Mouse (Mus musculus): ENCODE data around the gene Dio3. TPM values are rescaled to one million over a fixed set of nuclear protein-coding genes. Genes with fewer than 3 reads are reported as not detected.

Gene Dio3
- not detected in 2 replicates for polyA plus RNA-seq (2014; fragmentation: Nextera tagmentation; extraction: Ambion mirVana)

GRCm38 (mm10) chr12:110278853-110279252 lies at the start of gene Dio3:
Gene Dio3 (plus strand): TSS chr12:110279068.
- WGBS = under 1% methylated on average over 31 of the region's 34 CpGs
- H3K4me1 ChIP-seq (ENCODE audit: control insufficient read depth, insufficient read depth, low read length) = peaks cover 9% of the 10 kb centered on the region

GRCm38 (mm10) chr12:110230296-110230695 lies 48.6 kb upstream of the Dio3 start:
- Histone ChIP-seq H3K27ac (ENCODE audit: low read depth, low read length) (no peak overlapping the region), H3K4me3 (ENCODE audit: low read depth, low read length) (no peak overlapping the region), H3K4me1 (ENCODE audit: control insufficient read depth, insufficient read depth, low read length) (peaks cover 8% of the 10 kb centered on the region), H3K4me2 (no peak overlapping the region), H3K36me3 (ENCODE audit: control insufficient read depth, insufficient read depth, low read length) (no peaks in the 10 kb centered on the region), H3K27me3 (ENCODE audit: control insufficient read depth, insufficient read depth, low read length) (no peaks in the 10 kb centered on the region), H3K9me3 (ENCODE audit: control insufficient read depth, low read length) (no peaks in the 10 kb centered on the region), H3K9ac (ENCODE audit: low read length) (no peak overlapping the region)
- WGBS = 86% methylated on average over 7 of the region's 7 CpGs
- ATAC-seq (ENCODE audit: low FRiP score) (no peak), DNase-seq (ENCODE audit: low spot score, missing footprints) (peak; percentile 78)

More at GRCm38 (mm10) chr12:110278853-110279252, at the start of gene Dio3:
- peak; percentile 94 for DNase-seq (ENCODE audit: low spot score, missing footprints)
- Histone ChIP-seq H3K36me3 (ENCODE audit: control insufficient read depth, insufficient read depth, low read length) (no peaks in the 10 kb centered on the region), H3K9ac (ENCODE audit: low read length) (no peak within 1 kb of the TSS), H3K4me2 (peak within 1 kb of the TSS; percentile 46), H3K27ac (ENCODE audit: low read depth, low read length) (no peak within 1 kb of the TSS), H3K9me3 (ENCODE audit: control insufficient read depth, low read length) (no peaks in the 10 kb centered on the region), H3K27me3 (ENCODE audit: control insufficient read depth, insufficient read depth, low read length) (peaks cover 82% of the 10 kb centered on the region), H3K4me3 (ENCODE audit: low read depth, low read length) (peak within 1 kb of the TSS; percentile 33)
- ATAC-seq (ENCODE audit: low FRiP score) = peak; percentile 61

- Histone ChIP-seq H3K4me2 (no peak overlapping the region), H3K9ac (ENCODE audit: low read length) (no peak overlapping the region), H3K9me3 (ENCODE audit: control insufficient read depth, low read length) (no peaks in the 10 kb centered on the region), H3K27me3 (ENCODE audit: control insufficient read depth, insufficient read depth, low read length) (no peaks in the 10 kb centered on the region), H3K27ac (ENCODE audit: low read depth, low read length) (no peak overlapping the region), H3K36me3 (ENCODE audit: control insufficient read depth, insufficient read depth, low read length) (no peaks in the 10 kb centered on the region), H3K4me1 (ENCODE audit: control insufficient read depth, insufficient read depth, low read length) (peaks cover 8% of the 10 kb centered on the region), H3K4me3 (ENCODE audit: low read depth, low read length) (no peak overlapping the region)
- ATAC-seq (ENCODE audit: low FRiP score) (no peak), DNase-seq (ENCODE audit: low spot score, missing footprints) (peak; percentile 59)
- WGBS = 84% methylated on average over 8 of the region's 8 CpGs
Measured at GRCm38 (mm10) chr12:110230767-110231166, 48.1 kb upstream of the Dio3 start.

- ATAC-seq (ENCODE audit: low FRiP score) = no peak
- Histone ChIP-seq H3K9me3 (ENCODE audit: control insufficient read depth, low read length) (no peaks in the 10 kb centered on the region), H3K4me2 (no peak overlapping the region), H3K4me1 (ENCODE audit: control insufficient read depth, insufficient read depth, low read length) (peaks cover 8% of the 10 kb centered on the region), H3K36me3 (ENCODE audit: control insufficient read depth, insufficient read depth, low read length) (no peaks in the 10 kb centered on the region), H3K4me3 (ENCODE audit: low read depth, low read length) (no peak overlapping the region), H3K27ac (ENCODE audit: low read depth, low read length) (no peak overlapping the region), H3K27me3 (ENCODE audit: control insufficient read depth, insufficient read depth, low read length) (no peaks in the 10 kb centered on the region), H3K9ac (ENCODE audit: low read length) (no peak overlapping the region)
- WGBS = 32% methylated on average over 13 of the region's 13 CpGs
- DNase-seq (ENCODE audit: low spot score, missing footprints) = peak; percentile 85
Measured at GRCm38 (mm10) chr12:110231709-110232600, 46.9 kb upstream of the Dio3 start.

DNA sequence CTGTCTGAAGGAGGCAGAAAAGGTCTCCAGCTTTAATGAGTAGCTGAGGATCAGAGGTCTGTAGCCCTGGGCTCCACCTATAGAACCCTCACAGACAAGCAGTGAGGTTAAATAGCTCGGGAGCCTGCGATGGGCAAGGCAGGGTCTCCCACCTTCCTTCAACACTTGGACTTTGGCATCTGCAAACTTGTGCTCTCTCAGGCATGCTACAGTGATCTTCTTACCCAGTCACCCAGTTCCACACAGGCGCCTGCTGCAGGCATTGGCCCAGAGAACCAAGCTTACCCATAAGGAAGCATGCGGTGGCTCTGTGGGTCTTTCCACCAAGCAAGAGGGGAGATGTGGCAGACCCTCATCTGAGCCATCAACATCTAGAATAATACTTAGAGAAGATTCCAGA lies 43.0 kb upstream of the Dio3 start:
- H3K27me3 ChIP-seq (ENCODE audit: control insufficient read depth, insufficient read depth, low read length) = no peaks in the 10 kb centered on the region
- peak; percentile 41 for DNase-seq (ENCODE audit: low spot score, missing footprints)
- 98% methylated on average over 4 of the region's 4 CpGs for WGBS

DNA sequence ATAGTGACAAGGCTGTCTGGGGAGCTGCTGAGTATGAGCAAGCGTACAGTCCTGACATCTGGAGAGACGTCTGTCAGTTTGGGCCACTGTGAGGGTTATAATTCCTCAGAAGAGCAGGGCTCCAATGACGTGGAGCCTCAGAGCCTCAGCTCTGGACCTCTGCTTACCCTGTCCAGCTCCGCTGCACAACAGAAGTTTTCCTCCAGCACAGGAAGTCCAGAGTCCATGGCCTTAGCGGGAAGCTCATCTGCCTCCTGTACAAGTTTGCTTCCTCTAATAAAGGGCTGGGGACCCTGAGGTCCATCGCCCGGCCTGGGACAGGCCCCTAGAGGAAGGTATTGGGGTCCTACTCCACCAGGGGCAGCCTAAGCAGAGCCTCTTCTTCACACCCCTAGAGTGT lies 41.8 kb upstream of the Dio3 start:
- no peak for ATAC-seq (ENCODE audit: low FRiP score)
- WGBS = 84% methylated on average over 7 of the region's 7 CpGs
- Histone ChIP-seq H3K9ac (ENCODE audit: low read length) (no peak overlapping the region), H3K4me1 (ENCODE audit: control insufficient read depth, insufficient read depth, low read length) (peaks cover 3% of the 10 kb centered on the region), H3K9me3 (ENCODE audit: control insufficient read depth, low read length) (no peaks in the 10 kb centered on the region), H3K4me3 (ENCODE audit: low read depth, low read length) (no peak overlapping the region), H3K27ac (ENCODE audit: low read depth, low read length) (no peak overlapping the region), H3K36me3 (ENCODE audit: control insufficient read depth, insufficient read depth, low read length) (no peaks in the 10 kb centered on the region), H3K27me3 (ENCODE audit: control insufficient read depth, insufficient read depth, low read length) (no peaks in the 10 kb centered on the region), H3K4me2 (no peak overlapping the region)
- DNase-seq (ENCODE audit: low spot score, missing footprints) = peak; percentile 77

More for the DNA sequence above, 43.0 kb upstream of the Dio3 start:
- Histone ChIP-seq H3K36me3 (ENCODE audit: control insufficient read depth, insufficient read depth, low read length) (no peaks in the 10 kb centered on the region), H3K4me1 (ENCODE audit: control insufficient read depth, insufficient read depth, low read length) (peaks cover 8% of the 10 kb centered on the region), H3K4me2 (no peak overlapping the region), H3K27ac (ENCODE audit: low read depth, low read length) (no peak overlapping the region), H3K4me3 (ENCODE audit: low read depth, low read length) (no peak overlapping the region), H3K9me3 (ENCODE audit: control insufficient read depth, low read length) (no peaks in the 10 kb centered on the region), H3K9ac (ENCODE audit: low read length) (no peak overlapping the region)
- no peak for ATAC-seq (ENCODE audit: low FRiP score)

DNA sequence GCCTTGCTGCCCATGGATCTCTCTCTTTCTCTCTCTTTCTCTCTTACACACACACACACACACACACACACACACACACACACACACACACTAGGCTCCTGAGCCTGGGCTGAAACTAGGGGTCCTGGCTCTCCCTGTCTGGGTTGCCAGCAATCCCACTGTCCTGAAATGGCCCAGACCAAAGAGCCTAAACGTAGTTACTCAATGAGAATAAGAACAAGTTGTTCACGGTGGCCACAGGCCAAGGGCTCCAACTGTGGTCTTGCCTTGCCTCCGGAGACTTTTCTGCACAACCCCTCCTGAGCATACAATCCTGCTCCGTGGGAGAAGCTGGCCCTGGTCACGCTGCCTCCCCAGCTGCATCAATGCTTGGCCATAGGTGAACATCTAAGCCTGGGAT lies 39.5 kb upstream of the Dio3 start:
- ATAC-seq (ENCODE audit: low FRiP score) (no peak), DNase-seq (ENCODE audit: low spot score, missing footprints) (peak; percentile 54)
- Histone ChIP-seq H3K27me3 (ENCODE audit: control insufficient read depth, insufficient read depth, low read length) (no peaks in the 10 kb centered on the region), H3K36me3 (ENCODE audit: control insufficient read depth, insufficient read depth, low read length) (no peaks in the 10 kb centered on the region), H3K4me1 (ENCODE audit: control insufficient read depth, insufficient read depth, low read length) (no peaks in the 10 kb centered on the region), H3K27ac (ENCODE audit: low read depth, low read length) (no peak overlapping the region), H3K4me3 (ENCODE audit: low read depth, low read length) (no peak overlapping the region), H3K4me2 (no peak overlapping the region), H3K9me3 (ENCODE audit: control insufficient read depth, low read length) (no peaks in the 10 kb centered on the region), H3K9ac (ENCODE audit: low read length) (no peak overlapping the region)
- 91% methylated on average over 5 of the region's 5 CpGs for WGBS

DNA sequence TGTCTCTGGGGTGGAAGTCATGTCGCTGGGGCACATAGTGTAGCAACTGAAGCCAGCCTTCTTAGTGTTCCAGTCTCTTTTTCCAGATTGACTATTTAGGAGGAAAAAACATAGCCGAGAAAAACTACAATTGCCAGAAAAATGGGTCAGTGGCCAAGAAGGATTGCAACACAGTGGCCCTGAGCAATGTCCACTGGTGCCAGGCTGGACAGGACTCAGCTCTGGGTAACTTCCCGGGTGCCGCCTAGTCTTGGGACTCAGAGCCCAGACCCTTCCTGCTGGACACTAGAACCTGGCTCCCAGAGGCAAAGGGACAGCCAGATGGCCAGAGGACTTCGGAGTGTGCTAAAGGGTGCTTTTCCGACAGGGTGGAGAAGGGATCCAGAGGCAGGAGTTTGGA lies 34.3 kb upstream of the Dio3 start:
- no peak overlapping the region for H3K4me2 ChIP-seq
- H3K36me3 ChIP-seq (ENCODE audit: control insufficient read depth, insufficient read depth, low read length) = no peaks in the 10 kb centered on the region
- 96% methylated on average over 6 of the region's 6 CpGs for WGBS
- no peak overlapping the region for H3K9ac ChIP-seq (ENCODE audit: low read length)
- H3K27ac ChIP-seq (ENCODE audit: low read depth, low read length) = no peak overlapping the region
- DNase-seq (ENCODE audit: low spot score, missing footprints) (peak; percentile 62), ATAC-seq (ENCODE audit: low FRiP score) (no peak)
- H3K9me3 ChIP-seq (ENCODE audit: control insufficient read depth, low read length) = no peaks in the 10 kb centered on the region
- no peaks in the 10 kb centered on the region for H3K4me1 ChIP-seq (ENCODE audit: control insufficient read depth, insufficient read depth, low read length)
- no peak overlapping the region for H3K4me3 ChIP-seq (ENCODE audit: low read depth, low read length)
- H3K27me3 ChIP-seq (ENCODE audit: control insufficient read depth, insufficient read depth, low read length) = no peaks in the 10 kb centered on the region

DNA sequence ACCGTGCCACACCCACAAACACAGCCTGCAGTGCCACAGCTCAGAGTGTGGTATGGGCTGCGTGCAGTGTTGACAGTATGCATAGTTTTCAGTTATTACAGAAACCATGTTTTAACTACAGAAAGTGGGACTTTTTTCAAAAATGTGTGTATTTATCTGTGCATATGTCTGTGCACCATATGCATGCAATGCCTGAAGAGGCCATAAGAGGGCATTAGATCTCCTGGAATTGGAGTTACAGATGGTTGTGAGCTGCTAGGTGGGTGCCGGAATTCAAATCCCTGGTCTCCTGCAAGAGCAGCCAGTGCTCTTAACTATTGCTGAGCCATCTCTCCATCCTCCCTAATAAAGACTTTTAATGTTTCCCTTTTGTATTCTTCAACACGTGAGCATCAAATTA lies 33.4 kb upstream of the Dio3 start:
- Histone ChIP-seq H3K27me3 (ENCODE audit: control insufficient read depth, insufficient read depth, low read length) (no peaks in the 10 kb centered on the region), H3K4me1 (ENCODE audit: control insufficient read depth, insufficient read depth, low read length) (no peaks in the 10 kb centered on the region), H3K4me3 (ENCODE audit: low read depth, low read length) (no peak overlapping the region), H3K9ac (ENCODE audit: low read length) (no peak overlapping the region), H3K36me3 (ENCODE audit: control insufficient read depth, insufficient read depth, low read length) (no peaks in the 10 kb centered on the region), H3K4me2 (no peak overlapping the region), H3K9me3 (ENCODE audit: control insufficient read depth, low read length) (no peaks in the 10 kb centered on the region), H3K27ac (ENCODE audit: low read depth, low read length) (no peak overlapping the region)
- no peak for ATAC-seq (ENCODE audit: low FRiP score)
- 95% methylated on average over 4 of the region's 4 CpGs for WGBS
- DNase-seq (ENCODE audit: low spot score, missing footprints) = no peak

Data from midbrain, embryonic 11.5 days (tissue).